In genomic region chr15:29798596-29798995, GRCm38 (mm10) we compare ENCODE assay signal across 14 mouse cellular contexts.
"Had no signal": no experiment of that assay in that cellular context is flagged by ENCODE, and none has a peak within 500 bp of the region (broad histone marks: within the 10 kb centered on the region; RNA-seq: fewer than 3 reads in every experiment).

No protein-coding gene starts in this region.

- H3K4me3 ChIP-seq: limb, embryonic 13.5 days; neural tube, embryonic 13.5 days had no signal

- H3K27ac ChIP-seq: limb, embryonic 13.5 days; liver, embryonic 14.5 days; neural tube, embryonic 13.5 days had no signal

- H3K4me2 ChIP-seq: limb, embryonic 13.5 days; neural tube, embryonic 13.5 days had no signal

- H3K27me3 ChIP-seq: limb, embryonic 13.5 days; neural tube, embryonic 13.5 days had no signal

- DNase-seq: kidney, adult 8-10 months; kidney, postnatal 36 days; layer of hippocampus, adult 9-11 months; layer of hippocampus, postnatal 36 days; lung, adult 18-20 months; lung, postnatal 36 days; midbrain, embryonic 14.5 days; retina, postnatal 1 day; right cerebral cortex, postnatal 14 days; thymus, adult 18-20 months; thymus, postnatal 25 days had no signal

- H3K9ac ChIP-seq: limb, embryonic 13.5 days; liver, embryonic 14.5 days; neural tube, embryonic 13.5 days had no signal

- H3K36me3 ChIP-seq: limb, embryonic 13.5 days; neural tube, embryonic 13.5 days had no signal

- H3K4me1 ChIP-seq: limb, embryonic 13.5 days; neural tube, embryonic 13.5 days had no signal
